In the genomic region with DNA sequence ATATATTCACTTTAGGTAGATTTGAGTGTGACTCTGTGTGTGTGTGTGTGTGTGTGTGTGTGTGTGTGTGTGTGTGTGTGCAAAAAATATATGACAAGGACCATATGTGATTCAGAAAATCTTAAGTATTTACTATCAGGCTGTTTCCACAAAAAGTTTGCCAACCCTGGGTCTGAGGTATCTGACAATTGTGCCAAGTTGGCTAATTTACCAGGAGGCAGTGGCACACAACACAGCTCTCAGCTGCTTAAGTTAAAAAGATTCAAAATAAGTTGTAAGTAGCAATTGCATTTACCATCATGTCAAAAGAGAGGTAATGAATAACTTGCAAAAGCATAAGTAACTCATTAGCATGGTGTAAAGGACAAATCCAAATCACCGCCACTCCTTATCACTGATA, we compare ENCODE assay signal across 21 mouse cellular contexts.
DNase-seq lines count a peak whose midpoint lies in the region; ATAC-seq and TF ChIP-seq lines count a peak whose summit lies in the region.
"Had no signal": no experiment of that assay in that cellular context is flagged by ENCODE, and none has a peak within 500 bp of the region (broad histone marks: within the 10 kb centered on the region; RNA-seq: fewer than 3 reads in every experiment).

No protein-coding gene starts in this region.

- peak; percentile 52; the same call in 1 of the 2 replicates for ATAC-seq in forebrain, embryonic 15.5 days (replicated peaks)
- ATAC-seq in neural tube, embryonic 13.5 days (ENCODE audit: low read depth): no peak
- ATAC-seq in forebrain, postnatal 0 days: no peak
- ATAC-seq: CD4-positive, CD25-positive, alpha-beta regulatory T cell, adult 4 months; intestine, postnatal 0 days had no signal

- no peaks in the 10 kb centered on the region for H3K9me3 ChIP-seq in forebrain, embryonic 15.5 days
- no peaks in the 10 kb centered on the region for H3K9me3 ChIP-seq in forebrain, embryonic 10.5 days
- no peaks in the 10 kb centered on the region for H3K9me3 ChIP-seq in neural tube, embryonic 13.5 days
- H3K9me3 ChIP-seq in forebrain, postnatal 0 days (ENCODE audit: low read length): no peaks in the 10 kb centered on the region
- H3K9me3 ChIP-seq: heart, embryonic 12.5 days; heart, embryonic 15.5 days; hindbrain, embryonic 12.5 days had no signal

- no peak overlapping the region for H3K9ac ChIP-seq in forebrain, embryonic 15.5 days (replicated peaks)
- no peak overlapping the region for H3K9ac ChIP-seq in neural tube, embryonic 13.5 days
- no peak overlapping the region for H3K9ac ChIP-seq in forebrain, postnatal 0 days
- H3K9ac ChIP-seq: heart, embryonic 12.5 days; heart, embryonic 15.5 days; hindbrain, embryonic 12.5 days had no signal

- no peak overlapping the region for H3K4me2 ChIP-seq in forebrain, embryonic 15.5 days (replicated peaks)
- H3K4me2 ChIP-seq in neural tube, embryonic 13.5 days: no peak overlapping the region
- H3K4me2 ChIP-seq in forebrain, postnatal 0 days (ENCODE audit: low read depth): no peak overlapping the region
- H3K4me2 ChIP-seq: heart, embryonic 12.5 days; heart, embryonic 15.5 days; hindbrain, embryonic 12.5 days had no signal

- intact Hi-C loops in heart, postnatal 14 days (cut with DNase I): no loop called here

- H3K27ac ChIP-seq in forebrain, embryonic 15.5 days (replicated peaks): no peak overlapping the region
- H3K27ac ChIP-seq in forebrain, embryonic 10.5 days: no peak overlapping the region
- peak overlapping the region; percentile 67 for H3K27ac ChIP-seq in neural tube, embryonic 13.5 days (replicated peaks)
- H3K27ac ChIP-seq in forebrain, postnatal 0 days (ENCODE audit: low read depth, low read length): no peak overlapping the region
- H3K27ac ChIP-seq: heart, embryonic 15.5 days had no signal

- H3K36me3 ChIP-seq in forebrain, embryonic 15.5 days: no peaks in the 10 kb centered on the region
- H3K36me3 ChIP-seq in forebrain, embryonic 10.5 days (replicated peaks): no peaks in the 10 kb centered on the region
- H3K36me3 ChIP-seq in neural tube, embryonic 13.5 days: no peaks in the 10 kb centered on the region
- no peaks in the 10 kb centered on the region for H3K36me3 ChIP-seq in forebrain, postnatal 0 days (ENCODE audit: insufficient read depth)
- H3K36me3 ChIP-seq: heart, embryonic 12.5 days; heart, embryonic 15.5 days; hindbrain, embryonic 12.5 days had no signal

- 57% methylated on average over 1 of the region's 1 CpGs for WGBS in forebrain, embryonic 15.5 days
- 98% methylated on average over 1 of the region's 1 CpGs for WGBS in forebrain, embryonic 10.5 days
- WGBS in neural tube, embryonic 13.5 days: 78% methylated on average over 1 of the region's 1 CpGs
- 52% methylated on average over 1 of the region's 1 CpGs for WGBS in forebrain, postnatal 0 days

- TF ChIP-seq CTCF in forebrain, postnatal 0 days (IDR thresholded peaks at IDR 0.05; ENCODE audit: low read depth): no peak

- peaks cover 11% of the 10 kb centered on the region; the same call in 1 of the 2 replicates for H3K4me1 ChIP-seq in forebrain, embryonic 15.5 days
- no peaks in the 10 kb centered on the region for H3K4me1 ChIP-seq in forebrain, embryonic 10.5 days
- H3K4me1 ChIP-seq in neural tube, embryonic 13.5 days (replicated peaks): peaks cover 10% of the 10 kb centered on the region
- H3K4me1 ChIP-seq in forebrain, postnatal 0 days (ENCODE audit: insufficient read depth): no peaks in the 10 kb centered on the region
- H3K4me1 ChIP-seq: heart, embryonic 12.5 days; heart, embryonic 15.5 days; hindbrain, embryonic 12.5 days had no signal

- no peak overlapping the region for H3K4me3 ChIP-seq in forebrain, embryonic 15.5 days
- H3K4me3 ChIP-seq in forebrain, embryonic 10.5 days: no peak overlapping the region
- H3K4me3 ChIP-seq in neural tube, embryonic 13.5 days: no peak overlapping the region
- H3K4me3 ChIP-seq in forebrain, postnatal 0 days (ENCODE audit: low read depth, low read length): no peak overlapping the region
- H3K4me3 ChIP-seq: heart, embryonic 12.5 days; heart, embryonic 15.5 days; hindbrain, embryonic 12.5 days had no signal

- H3K27me3 ChIP-seq in forebrain, embryonic 15.5 days: peaks cover 6% of the 10 kb centered on the region; the same call in 1 of the 2 replicates
- no peaks in the 10 kb centered on the region; the same call in 1 of the 2 replicates for H3K27me3 ChIP-seq in forebrain, embryonic 10.5 days (ENCODE audit: poor library complexity, severe bottlenecking)
- H3K27me3 ChIP-seq in neural tube, embryonic 13.5 days: no peaks in the 10 kb centered on the region
- no peaks in the 10 kb centered on the region for H3K27me3 ChIP-seq in forebrain, postnatal 0 days (ENCODE audit: insufficient read depth, low read length)
- H3K27me3 ChIP-seq: heart, embryonic 12.5 days; heart, embryonic 15.5 days; hindbrain, embryonic 12.5 days had no signal

- DNase-seq in forebrain, embryonic 10.5 days (ENCODE audit: extremely low spot score, low spot score): no peak
- DNase-seq in neural tube, embryonic 10.5 days (ENCODE audit: extremely low spot score, low spot score): no peak
- DNase-seq in forebrain, postnatal 0 days: peak; percentile 18
- no peak for DNase-seq in heart, postnatal 14 days
- DNase-seq: adrenal gland, adult 2 months; adrenal gland, postnatal 25 days; cerebellum, adult 18-20 months; cerebellum, adult 9-10 months; cerebellum, postnatal 14 days; gastrocnemius, postnatal 25 days; heart, adult 18-20 months; heart, postnatal 10 days; heart, postnatal 4 days; kidney, adult 2 months had no signal
